Mouse (Mus musculus) forebrain, embryonic 12.5 days (tissue): ENCODE results near the gene Tmem266. TPM values are rescaled to one million over a fixed set of nuclear protein-coding genes. Genes with fewer than 3 reads are reported as not detected.
A peak's percentile ranks its signal among the peaks of the same experiment; 100 is the strongest.

Source experiments
- ATAC-seq: fragments of 200-750 bp; cut with Nextera tagmentation; 2 replicates; pipeline ENCODE4 v1.8.0; 2017; ENCODE audit warnings: moderate TSS enrichment; ENCODE audit not compliant: low FRiP score
- H3K27ac ChIP-seq: fragments of 300-500 bp; sonication (generic); 2 replicates; pipeline ENCODE4 v1.5.1; 2016; ENCODE audit warnings: mild to moderate bottlenecking
- H3K27me3 ChIP-seq: fragments of 300-500 bp; sonication (generic); 2 replicates; pipeline ENCODE4 v1.6.1; 2016; ENCODE audit warnings: mild to moderate bottlenecking
- H3K36me3 ChIP-seq: fragments of 300-500 bp; sonication (generic); replicated peaks from 2 replicates; pipeline ENCODE4 v1.6.1; 2016; ENCODE audit warnings: mild to moderate bottlenecking
- H3K4me1 ChIP-seq: fragments of 300-500 bp; sonication (generic); 2 replicates; pipeline ENCODE4 v1.6.1; 2016
- H3K4me2 ChIP-seq: fragments of 300-500 bp; sonication (generic); 2 replicates; pipeline ENCODE4 v1.6.1; 2016; ENCODE audit warnings: mild to moderate bottlenecking, moderate library complexity
- H3K4me3 ChIP-seq: fragments of 300-500 bp; sonication (generic); replicated peaks from 2 replicates; pipeline ENCODE4 v1.5.1; 2016; ENCODE audit warnings: mild to moderate bottlenecking
- H3K9ac ChIP-seq: fragments of 300-500 bp; sonication (generic); 2 replicates; pipeline ENCODE4 v1.6.1; 2016; ENCODE audit warnings: mild to moderate bottlenecking
- H3K9me3 ChIP-seq: fragments of 300-500 bp; sonication (generic); 2 replicates; pipeline ENCODE4 v1.6.1; 2016
- WGBS: fragments of 180-500 bp; shearing (Covaris S2); methylation state at CpG from one replicate; pipeline ENCODE4 v1.1.7; 2016; 5-methylcytosine and 5-hydroxymethylcytosine counted together
- polyA plus RNA-seq: library from polyadenylated mRNA; unstranded; fragments of >200 nt; fragmentation: Nextera tagmentation; extraction: Ambion mirVana; gene quantifications from 2 replicates; pipeline ENCODE4 v1.2.1, GENCODE M21; 2016

Gene Tmem266
- 0.73 and 0.74 TPM in 2 replicates for polyA plus RNA-seq

DNA sequence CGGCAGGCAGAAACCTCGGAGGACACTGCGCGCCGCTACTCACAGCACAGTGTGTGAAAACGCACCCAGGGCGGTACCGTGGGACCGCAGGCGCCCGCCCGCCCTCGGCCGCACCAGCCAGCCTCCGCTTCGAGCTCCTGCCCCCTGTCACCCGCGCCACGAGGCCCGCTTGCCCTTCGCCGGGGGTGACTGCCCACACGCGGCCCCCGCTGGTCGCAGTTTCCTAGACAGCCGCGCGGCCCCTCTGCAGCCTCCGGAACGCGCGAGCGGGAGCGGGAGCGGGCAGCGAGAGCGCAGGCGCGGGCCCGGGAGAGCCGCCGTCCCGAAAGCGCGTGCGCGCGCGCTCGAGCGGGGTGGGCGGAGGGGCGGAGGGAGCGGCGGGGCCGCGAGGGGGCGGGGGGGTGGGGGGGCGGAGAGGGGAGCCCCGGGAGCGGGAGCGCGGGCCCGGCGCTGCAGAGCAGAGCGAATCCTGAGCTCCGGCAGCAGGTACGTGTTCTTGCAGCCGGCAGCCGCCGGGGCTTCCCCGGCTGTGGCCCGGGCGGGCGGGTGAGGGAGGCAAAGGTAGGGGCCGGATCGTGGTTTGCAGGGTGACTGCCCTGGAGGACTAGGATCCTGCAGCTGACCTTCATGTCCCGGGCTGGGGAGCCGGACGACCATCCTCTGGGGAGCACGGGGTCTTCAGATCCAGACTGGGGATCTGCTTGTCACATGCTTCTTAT lies at the start of gene Tmem266, which contains the start of gene Nrg4:
Gene Tmem266, plus strand, starts transcription at position 399 of the 719 bp plus-strand sequence.
Gene Nrg4, minus strand, starts transcription at position 330 of the 719 bp plus-strand sequence.
- ATAC-seq = peak; percentile 91
- Histone ChIP-seq H3K36me3 (no peaks in the 10 kb centered on the region), H3K4me1 (peaks cover 10% of the 10 kb centered on the region), H3K27me3 (peaks cover 45% of the 10 kb centered on the region), H3K9ac (peak within 1 kb of the TSS; percentile 81), H3K27ac (0 out of 2 replicates have a peak within 1 kb of the TSS, but pooled peaks have one; percentile 26), H3K4me2 (peak within 1 kb of the TSS; percentile 84), H3K4me3 (peak within 1 kb of the TSS; percentile 71), H3K9me3 (no peaks in the 10 kb centered on the region)
- under 1% methylated on average over 66 of the region's 82 CpGs for WGBS

DNA sequence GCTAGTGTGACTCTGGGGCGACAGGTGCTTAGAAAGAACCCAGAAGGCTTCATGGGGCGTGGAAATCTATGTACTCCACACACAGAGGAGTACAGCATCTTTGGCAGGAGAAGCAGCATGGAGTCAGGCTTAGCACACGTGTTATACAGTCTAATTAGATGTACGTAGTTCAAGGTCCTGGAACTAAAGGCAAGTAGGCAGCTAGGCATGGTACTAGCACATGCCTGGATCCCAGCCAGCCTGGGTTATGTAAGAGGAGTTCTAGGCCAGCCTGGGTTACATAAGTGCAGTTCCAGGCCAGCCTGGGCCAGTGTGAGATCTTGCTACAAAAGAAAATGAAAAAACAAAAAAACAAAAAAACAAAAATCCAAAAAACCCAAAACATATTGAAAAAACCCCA lies 49.2 kb upstream of the Tmem266 start:
- ATAC-seq = no peak
- WGBS = 82% methylated on average over 4 of the region's 4 CpGs
- no peaks in the 10 kb centered on the region for H3K4me1 ChIP-seq
- no peak overlapping the region for H3K4me3 ChIP-seq
- H3K4me2 ChIP-seq = no peak overlapping the region
- H3K9ac ChIP-seq = no peak overlapping the region
- no peaks in the 10 kb centered on the region for H3K36me3 ChIP-seq
- H3K9me3 ChIP-seq = no peaks in the 10 kb centered on the region
- H3K27ac ChIP-seq = no peak overlapping the region
- H3K27me3 ChIP-seq = no peaks in the 10 kb centered on the region

DNA sequence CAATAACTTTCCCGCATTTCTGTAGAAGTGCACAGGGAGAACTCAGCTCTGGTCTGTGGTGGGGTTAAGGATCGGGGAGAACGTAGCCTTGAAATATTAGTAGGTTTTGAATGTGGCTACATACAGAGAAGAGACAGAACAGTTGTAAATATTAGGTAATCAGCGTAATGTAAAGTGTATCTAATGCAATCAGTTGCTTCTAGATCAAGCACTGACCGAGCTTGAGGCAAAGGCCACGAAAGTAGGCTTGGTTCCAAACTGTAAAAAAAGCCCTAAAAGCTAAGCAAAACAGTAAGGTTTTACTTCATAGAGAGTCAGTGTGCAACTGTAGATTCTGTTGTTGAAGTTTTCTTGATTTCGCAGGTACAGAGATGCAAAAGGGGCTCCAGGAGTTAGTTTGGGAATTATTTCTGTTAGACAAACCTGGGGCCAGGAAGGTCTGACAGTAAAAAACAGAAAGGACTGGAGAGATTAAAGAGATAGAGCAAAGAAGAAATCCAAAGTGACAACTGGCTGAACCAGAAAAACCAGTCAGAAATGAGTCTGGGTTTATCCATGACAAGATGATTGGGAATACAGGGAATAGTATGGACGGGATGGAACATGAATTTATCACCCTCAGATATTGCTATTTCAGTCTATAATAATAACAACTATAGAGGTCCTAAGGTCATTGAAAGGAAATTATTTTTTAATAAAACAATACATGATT lies 47.4 kb upstream of the Tmem266 start:
- H3K9ac ChIP-seq = no peak overlapping the region
- no peak overlapping the region for H3K27ac ChIP-seq
- H3K4me1 ChIP-seq = peaks cover 3% of the 10 kb centered on the region; the same call in 1 of the 2 replicates
- no peaks in the 10 kb centered on the region for H3K9me3 ChIP-seq
- 90% methylated on average over 8 of the region's 8 CpGs for WGBS
- H3K36me3 ChIP-seq = no peaks in the 10 kb centered on the region
- H3K4me2 ChIP-seq = no peak overlapping the region
- H3K27me3 ChIP-seq = no peaks in the 10 kb centered on the region
- no peak overlapping the region for H3K4me3 ChIP-seq
- no peak for ATAC-seq

DNA sequence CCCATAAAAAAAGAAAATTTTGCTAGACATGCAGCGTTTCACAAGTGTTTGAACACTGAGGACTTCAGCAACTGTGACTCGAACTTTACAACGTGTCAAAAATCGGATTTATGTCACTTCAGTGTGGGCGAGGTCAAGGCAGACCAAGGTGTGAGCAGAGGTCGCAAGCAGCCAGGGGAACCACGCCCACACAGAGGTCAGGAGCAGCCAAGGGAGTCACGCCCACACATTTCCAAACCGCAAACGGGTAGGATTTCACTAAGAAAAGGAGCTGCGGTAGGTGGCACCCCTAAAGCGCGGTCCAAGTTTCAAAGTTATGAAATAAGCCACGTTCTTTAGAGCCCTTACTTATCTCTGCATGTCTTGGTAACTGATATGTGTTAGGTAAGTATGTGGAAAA lies 43.2 kb upstream of the Tmem266 start:
- Histone ChIP-seq H3K27me3 (no peaks in the 10 kb centered on the region), H3K4me1 (peaks cover 3% of the 10 kb centered on the region; the same call in 1 of the 2 replicates), H3K4me2 (no peak overlapping the region), H3K9ac (no peak overlapping the region), H3K9me3 (no peaks in the 10 kb centered on the region), H3K36me3 (no peaks in the 10 kb centered on the region), H3K4me3 (no peak overlapping the region), H3K27ac (no peak overlapping the region)
- 8% methylated on average over 14 of the region's 14 CpGs for WGBS
- ATAC-seq = no peak

DNA sequence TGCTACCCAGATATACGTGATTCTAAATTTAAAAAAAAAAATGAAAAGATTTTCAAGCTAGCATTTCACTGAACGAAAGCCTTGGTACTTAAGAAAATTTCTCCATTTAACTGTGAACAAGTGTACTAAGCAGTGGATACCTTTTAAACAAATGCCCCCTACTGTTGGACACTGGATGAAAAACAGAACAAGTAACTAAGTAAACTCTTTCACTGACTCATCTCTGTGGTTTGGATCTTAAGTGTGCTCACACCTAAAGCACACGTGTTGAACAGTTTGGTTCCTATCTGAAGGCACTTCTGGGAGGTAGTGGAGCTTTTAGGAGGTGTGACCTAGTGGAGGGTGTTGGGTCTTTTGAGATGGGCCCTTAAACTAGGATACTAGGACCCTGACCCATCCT lies 41.5 kb upstream of the Tmem266 start:
- no peak for ATAC-seq
- H3K27ac ChIP-seq = no peak overlapping the region
- 81% methylated on average over 3 of the region's 3 CpGs for WGBS
- no peaks in the 10 kb centered on the region for H3K27me3 ChIP-seq
- no peak overlapping the region for H3K9ac ChIP-seq
- no peak overlapping the region for H3K4me2 ChIP-seq
- peaks cover 3% of the 10 kb centered on the region; the same call in 1 of the 2 replicates for H3K4me1 ChIP-seq
- no peak overlapping the region for H3K4me3 ChIP-seq
- no peaks in the 10 kb centered on the region for H3K36me3 ChIP-seq
- H3K9me3 ChIP-seq = no peaks in the 10 kb centered on the region

DNA sequence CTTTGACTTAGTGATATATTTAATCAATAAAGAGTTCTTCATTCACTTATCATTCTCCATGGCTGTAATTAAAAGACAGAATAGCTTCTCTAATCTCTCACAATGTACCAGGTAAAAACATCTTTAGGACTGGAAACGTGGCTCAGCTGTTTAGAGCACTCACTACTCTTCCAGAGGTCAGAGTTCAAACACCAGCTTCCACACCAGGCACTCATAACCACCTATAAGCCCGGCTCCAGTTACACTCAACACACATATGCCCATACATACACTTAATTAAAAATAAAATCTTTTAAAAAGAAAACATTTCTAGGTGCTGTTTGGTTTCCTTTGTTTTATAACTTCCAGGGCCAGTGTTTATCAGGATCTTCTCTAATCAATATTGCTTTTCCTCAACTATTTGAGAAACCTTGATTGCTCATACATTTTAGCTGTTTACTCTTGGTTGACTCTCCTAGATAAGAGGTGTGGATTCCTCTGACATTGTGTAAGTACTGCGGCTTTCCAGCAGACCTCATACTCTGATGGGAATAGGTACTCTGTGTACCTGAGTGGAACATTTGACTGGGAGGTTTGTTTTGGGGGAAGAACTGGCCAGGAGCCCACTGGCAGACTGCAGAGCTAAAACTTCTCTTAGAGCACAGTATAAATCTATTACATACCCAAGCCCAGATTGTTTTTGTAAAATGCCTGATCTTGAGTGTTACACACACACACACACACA lies 37.1 kb upstream of the Tmem266 start:
- WGBS = 68% methylated on average over 3 of the region's 3 CpGs
- H3K27me3 ChIP-seq = no peaks in the 10 kb centered on the region
- ATAC-seq = no peak
- H3K4me2 ChIP-seq = no peak overlapping the region
- H3K36me3 ChIP-seq = no peaks in the 10 kb centered on the region
- no peak overlapping the region for H3K9ac ChIP-seq
- no peaks in the 10 kb centered on the region for H3K4me1 ChIP-seq
- no peak overlapping the region for H3K27ac ChIP-seq
- H3K9me3 ChIP-seq = no peaks in the 10 kb centered on the region
- H3K4me3 ChIP-seq = no peak overlapping the region

DNA sequence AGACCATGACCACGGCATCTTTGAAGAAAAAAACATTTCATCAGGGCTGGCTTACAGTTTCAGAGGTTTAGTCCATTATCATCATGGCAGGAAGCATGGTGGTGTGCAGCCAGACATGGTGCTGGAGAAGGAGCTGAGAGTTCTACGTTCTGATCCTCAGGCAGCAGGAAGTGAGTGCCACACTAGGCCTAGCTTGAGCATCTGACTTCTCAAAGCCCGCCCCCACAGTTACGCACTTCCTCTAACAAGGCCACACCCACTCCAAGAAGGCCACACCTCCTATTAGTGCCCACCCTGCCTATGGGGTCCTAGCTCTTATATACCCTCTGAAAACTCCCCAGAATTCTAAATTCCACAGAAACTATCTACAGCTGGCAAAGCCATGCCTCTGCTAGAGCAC lies 34.7 kb upstream of the Tmem266 start:
- H3K4me3 ChIP-seq = no peak overlapping the region
- H3K4me2 ChIP-seq = no peak overlapping the region
- ATAC-seq = no peak
- WGBS = 91% methylated on average over 4 of the region's 4 CpGs
- no peaks in the 10 kb centered on the region for H3K4me1 ChIP-seq
- no peaks in the 10 kb centered on the region for H3K36me3 ChIP-seq
- no peak overlapping the region for H3K27ac ChIP-seq
- no peak overlapping the region for H3K9ac ChIP-seq
- no peaks in the 10 kb centered on the region for H3K27me3 ChIP-seq
- no peaks in the 10 kb centered on the region for H3K9me3 ChIP-seq

DNA sequence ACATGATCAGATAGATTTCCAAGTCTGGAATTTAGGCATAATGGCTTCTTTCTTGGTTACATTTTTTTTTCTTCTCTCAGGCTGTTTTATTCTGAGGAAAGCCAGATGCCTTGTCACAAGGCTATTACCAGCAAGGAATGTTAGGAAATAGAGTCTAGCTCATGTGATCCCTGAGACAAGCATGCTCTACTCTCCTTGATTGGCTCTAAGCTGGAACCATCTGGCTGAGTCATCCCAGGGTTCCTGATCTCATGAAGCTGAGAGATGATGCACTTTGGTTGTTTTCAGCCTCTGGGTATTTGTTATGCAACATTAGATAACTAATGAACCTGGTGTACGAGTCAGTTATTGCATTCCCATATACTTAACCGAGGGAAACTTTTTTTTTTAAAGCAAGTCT lies 30.5 kb upstream of the Tmem266 start:
- no peak for ATAC-seq
- Histone ChIP-seq H3K9me3 (no peaks in the 10 kb centered on the region), H3K27ac (no peak overlapping the region), H3K27me3 (no peaks in the 10 kb centered on the region), H3K4me1 (no peaks in the 10 kb centered on the region), H3K4me2 (no peak overlapping the region), H3K9ac (no peak overlapping the region), H3K36me3 (no peaks in the 10 kb centered on the region), H3K4me3 (no peak overlapping the region)
- WGBS = 42% methylated on average over 2 of the region's 2 CpGs

DNA sequence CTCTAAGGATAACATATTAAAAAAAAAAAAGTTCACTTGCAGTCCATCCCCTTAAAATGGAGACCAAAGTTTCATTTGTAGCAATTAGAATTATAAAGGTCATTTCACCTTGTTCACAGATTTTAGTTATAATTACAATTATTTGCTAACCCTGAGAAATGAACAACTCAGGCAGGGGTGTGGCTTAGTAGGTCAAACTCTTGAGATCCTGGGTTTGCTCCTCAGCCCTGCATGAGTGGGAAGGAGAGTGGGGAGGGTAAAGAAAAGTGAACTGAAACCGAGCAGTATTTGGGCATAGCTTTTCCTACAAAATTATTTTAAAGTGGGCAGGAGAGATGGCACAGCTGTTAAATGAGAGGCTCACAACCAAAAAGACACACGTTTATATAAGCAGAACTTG lies 19.6 kb upstream of the Tmem266 start:
- H3K9ac ChIP-seq = no peak overlapping the region
- 60% methylated on average over 2 of the region's 2 CpGs for WGBS
- ATAC-seq = no peak
- no peak overlapping the region for H3K4me3 ChIP-seq
- no peaks in the 10 kb centered on the region for H3K9me3 ChIP-seq
- H3K27ac ChIP-seq = no peak overlapping the region
- H3K4me2 ChIP-seq = no peak overlapping the region
- H3K27me3 ChIP-seq = no peaks in the 10 kb centered on the region
- H3K36me3 ChIP-seq = no peaks in the 10 kb centered on the region
- H3K4me1 ChIP-seq = no peaks in the 10 kb centered on the region

DNA sequence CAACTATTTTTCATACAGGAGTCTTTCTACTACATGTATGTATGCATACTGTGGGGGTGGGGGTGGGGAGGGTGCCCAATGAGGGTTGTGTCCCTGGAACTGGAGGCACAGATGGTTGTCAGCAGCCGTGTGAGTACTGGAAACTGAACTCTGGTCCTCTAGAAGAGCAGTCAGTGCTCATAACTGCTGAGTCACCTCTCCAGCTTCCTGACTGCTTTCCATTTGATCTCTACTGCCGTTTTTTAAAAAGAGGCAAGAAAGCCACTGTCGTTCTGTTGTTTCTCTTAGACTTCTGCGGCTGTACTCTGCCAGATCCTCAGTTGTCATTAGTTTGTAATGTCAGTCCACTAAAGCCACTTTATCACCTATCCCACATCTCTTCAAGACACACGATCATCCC lies 19.2 kb upstream of the Tmem266 start:
- no peaks in the 10 kb centered on the region for H3K9me3 ChIP-seq
- no peak for ATAC-seq
- no peak overlapping the region for H3K4me3 ChIP-seq
- H3K36me3 ChIP-seq = no peaks in the 10 kb centered on the region
- no peak overlapping the region for H3K27ac ChIP-seq
- no peaks in the 10 kb centered on the region for H3K4me1 ChIP-seq
- 79% methylated on average over 5 of the region's 5 CpGs for WGBS
- no peak overlapping the region for H3K4me2 ChIP-seq
- no peaks in the 10 kb centered on the region for H3K27me3 ChIP-seq
- no peak overlapping the region for H3K9ac ChIP-seq

DNA sequence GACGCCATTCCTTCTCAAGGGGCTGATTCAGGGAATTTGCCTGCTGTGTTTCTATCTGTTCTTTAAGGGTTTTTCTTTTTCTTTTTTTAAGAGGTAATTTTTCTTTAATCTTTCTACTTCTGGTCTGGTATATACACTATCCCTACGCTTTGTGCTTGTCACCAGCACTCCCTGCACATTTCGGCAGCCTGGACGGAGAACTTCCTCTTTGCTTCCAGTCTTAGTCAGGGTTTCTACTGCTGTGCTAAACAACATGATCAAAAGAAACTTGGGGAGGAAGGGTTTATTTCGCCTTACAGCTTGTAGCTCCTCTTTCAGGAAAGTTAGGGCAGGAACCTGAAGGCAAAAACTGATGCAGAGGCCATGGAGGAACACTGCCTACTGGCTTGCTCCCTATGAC lies 18.3 kb upstream of the Tmem266 start:
- Histone ChIP-seq H3K36me3 (no peaks in the 10 kb centered on the region), H3K4me2 (no peak overlapping the region), H3K4me1 (no peaks in the 10 kb centered on the region), H3K27ac (no peak overlapping the region), H3K27me3 (no peaks in the 10 kb centered on the region), H3K4me3 (no peak overlapping the region), H3K9ac (no peak overlapping the region), H3K9me3 (no peaks in the 10 kb centered on the region)
- WGBS = 83% methylated on average over 5 of the region's 5 CpGs
- ATAC-seq = no peak

DNA sequence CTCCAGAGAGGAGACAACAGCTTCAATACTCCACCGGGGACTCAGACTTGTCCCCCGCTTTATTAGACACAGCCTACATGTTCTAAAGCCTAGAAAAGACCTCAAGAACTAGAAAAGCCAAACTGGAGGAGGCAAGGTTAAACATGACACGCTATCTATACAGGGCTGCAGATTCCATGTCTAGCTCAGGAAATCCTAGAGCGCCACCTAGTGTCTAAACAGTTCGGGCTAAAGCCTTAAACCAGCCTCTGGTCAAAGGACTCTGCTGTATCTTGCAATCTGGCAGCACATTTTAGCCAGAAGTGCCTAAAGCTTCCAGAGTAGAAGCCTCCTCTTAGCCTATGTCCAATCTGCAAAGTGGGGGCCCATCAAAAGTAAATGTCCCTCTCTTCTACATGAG lies 15.2 kb upstream of the Tmem266 start:
- no peak overlapping the region for H3K9ac ChIP-seq
- H3K36me3 ChIP-seq = no peaks in the 10 kb centered on the region
- H3K4me2 ChIP-seq = no peak overlapping the region
- peak; percentile 67; the same call in 1 of the 2 replicates for ATAC-seq
- no peaks in the 10 kb centered on the region for H3K27me3 ChIP-seq
- 12% methylated on average over 5 of the region's 5 CpGs for WGBS
- no peaks in the 10 kb centered on the region for H3K9me3 ChIP-seq
- no peak overlapping the region for H3K4me3 ChIP-seq
- no peaks in the 10 kb centered on the region for H3K4me1 ChIP-seq
- no peak overlapping the region for H3K27ac ChIP-seq
